Mouse (Mus musculus): ENCODE data around the gene Shld2. TPM values are rescaled to one million over a fixed set of nuclear protein-coding genes. Genes with fewer than 3 reads are reported as not detected.
"Not testable (repeated sequence)": the region's sequence is repeated elsewhere in the genome, so short reads cannot be mapped to it uniquely, and the experiment has no call there.

Gene Shld2
- polyA plus RNA-seq, 1 experiment from 2014 or later: 11.0 TPM

- Histone ChIP-seq H3K9ac (no peak overlapping the region), H3K4me2 (no peak overlapping the region), H3K4me1 (peaks cover 27% of the 10 kb centered on the region), H3K27ac (no peak overlapping the region), H3K4me3 (replicated peaks) (no peak overlapping the region), H3K36me3 (peaks cover 39% of the 10 kb centered on the region), H3K9me3 (replicated peaks) (no peaks in the 10 kb centered on the region), H3K27me3 (no peaks in the 10 kb centered on the region)
- no peak for ATAC-seq (replicated peaks; ENCODE audit: low FRiP score)
- 80% methylated on average over 2 of the region's 2 CpGs for WGBS
Measured at GRCm38 (mm10) chr14:34316346-34316745, 6.1 kb upstream of the Shld2 start.

GRCm38 (mm10) chr14:34314796-34315195 lies 4.5 kb upstream of the Shld2 start:
- 68% methylated on average over 3 of the region's 3 CpGs for WGBS

DNA sequence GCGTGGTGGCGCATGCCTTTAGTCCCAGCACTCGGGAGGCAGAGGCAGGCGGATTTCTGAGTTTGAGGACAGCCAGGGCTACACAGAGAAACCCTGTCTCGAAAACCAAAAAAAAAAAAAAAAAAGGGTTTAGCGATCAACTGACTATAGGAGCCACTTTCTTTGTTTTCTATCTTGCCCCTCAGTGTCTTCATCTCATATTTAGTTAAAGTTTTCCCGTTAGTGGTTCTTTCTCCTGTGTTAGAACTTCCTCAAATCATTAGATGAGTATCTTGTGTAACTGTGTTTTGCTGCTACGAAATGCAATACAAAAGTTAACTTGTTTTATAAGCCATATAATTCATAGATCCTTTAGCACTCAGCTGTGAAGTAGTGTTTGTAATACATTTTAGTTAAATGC lies 4.1 kb upstream of the Shld2 start:
- not testable (repeated sequence) for H3K27me3 ChIP-seq; H3K4me3 ChIP-seq (replicated peaks); H3K9ac ChIP-seq; H3K9me3 ChIP-seq (replicated peaks); H3K27ac ChIP-seq; ATAC-seq (replicated peaks; ENCODE audit: low FRiP score)
- H3K4me1 ChIP-seq: peaks cover 33% of the 10 kb centered on the region
- WGBS: 88% methylated on average over 8 of the region's 8 CpGs
- H3K36me3 ChIP-seq: peaks cover 22% of the 10 kb centered on the region
- H3K4me2 ChIP-seq: 0 out of 2 replicates have a peak overlapping the region, but pooled peaks have one; percentile 73

More at GRCm38 (mm10) chr14:34314796-34315195, 4.5 kb upstream of the Shld2 start:
- H3K9me3 ChIP-seq (replicated peaks): no peaks in the 10 kb centered on the region
- H3K4me2 ChIP-seq: 0 out of 2 replicates have a peak overlapping the region, but pooled peaks have one; percentile 73
- H3K9ac ChIP-seq: no peak overlapping the region
- no peaks in the 10 kb centered on the region for H3K27me3 ChIP-seq
- no peak for ATAC-seq (replicated peaks; ENCODE audit: low FRiP score)
- H3K4me1 ChIP-seq: peaks cover 29% of the 10 kb centered on the region
- H3K36me3 ChIP-seq: peaks cover 26% of the 10 kb centered on the region
- no peak overlapping the region; the same call in 1 of the 2 replicates for H3K27ac ChIP-seq
- H3K4me3 ChIP-seq (replicated peaks): no peak overlapping the region

- WGBS: 80% methylated on average over 3 of the region's 3 CpGs
- H3K9me3 ChIP-seq (replicated peaks): no peaks in the 10 kb centered on the region
- H3K36me3 ChIP-seq: peaks cover 20% of the 10 kb centered on the region
- no peak for ATAC-seq (replicated peaks; ENCODE audit: low FRiP score)
- no peak overlapping the region for H3K27ac ChIP-seq
- H3K4me2 ChIP-seq: peak overlapping the region; percentile 73; the same call in 1 of the 2 replicates
- H3K4me3 ChIP-seq (replicated peaks): 0 out of 2 replicates have a peak overlapping the region, but pooled peaks have one; percentile 95
- H3K9ac ChIP-seq: no peak overlapping the region
- peaks cover 35% of the 10 kb centered on the region for H3K4me1 ChIP-seq
- no peaks in the 10 kb centered on the region for H3K27me3 ChIP-seq
Measured at GRCm38 (mm10) chr14:34313612-34314011, 3.3 kb upstream of the Shld2 start.

DNA sequence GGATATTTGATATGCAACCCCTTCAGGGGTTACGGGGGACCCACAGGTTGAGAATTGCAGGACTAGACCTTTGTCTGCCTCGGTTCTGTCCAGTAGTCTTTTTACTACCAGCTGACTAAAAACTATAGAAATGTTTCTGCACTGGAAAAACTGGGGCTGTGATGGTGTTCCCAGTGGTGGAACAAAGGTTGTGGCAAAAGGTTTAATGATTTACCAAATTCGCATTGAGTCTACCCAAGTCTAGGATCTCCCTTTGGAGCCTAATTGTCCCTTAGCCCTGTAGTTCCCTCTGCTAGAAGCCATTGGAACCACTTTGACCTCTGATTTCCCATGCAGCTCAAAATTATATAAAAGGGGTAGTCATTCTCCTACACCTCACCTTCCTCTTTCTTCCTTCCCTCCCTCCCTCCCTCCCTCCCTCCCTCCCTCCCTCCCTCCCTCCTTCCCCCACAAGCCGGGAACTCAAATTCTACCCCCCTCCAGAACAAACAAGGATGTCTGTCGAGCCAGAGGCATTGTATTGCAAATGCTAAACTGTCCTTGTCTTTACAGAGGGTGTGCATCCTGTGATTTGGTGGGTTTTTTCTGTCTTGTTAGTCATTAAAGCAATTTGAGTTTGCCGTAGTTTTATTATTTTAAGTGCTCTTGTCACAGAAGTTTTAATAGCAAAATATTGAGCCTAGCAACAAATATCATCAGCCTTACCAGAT lies 2.2 kb upstream of the Shld2 start:
- Histone ChIP-seq H3K4me1 (peaks cover 35% of the 10 kb centered on the region), H3K9ac (peak overlapping the region; percentile 94), H3K9me3 (replicated peaks) (no peaks in the 10 kb centered on the region), H3K27ac (peak overlapping the region; percentile 98), H3K36me3 (peaks cover 13% of the 10 kb centered on the region), H3K4me2 (peak overlapping the region; percentile 73), H3K4me3 (replicated peaks) (peak overlapping the region; percentile 95), H3K27me3 (no peaks in the 10 kb centered on the region)
- ATAC-seq (replicated peaks; ENCODE audit: low FRiP score): no peak
- WGBS: 13% methylated on average over 5 of the region's 6 CpGs

- no peak for ATAC-seq (replicated peaks; ENCODE audit: low FRiP score)
- Histone ChIP-seq H3K4me2 (peak overlapping the region; percentile 73), H3K27ac (peak overlapping the region; percentile 98)
Measured at GRCm38 (mm10) chr14:34311691-34312090, 1.4 kb upstream of the Shld2 start.

GRCm38 (mm10) chr14:34311021-34311631 lies 833 bp upstream of the Shld2 start:
- no peaks in the 10 kb centered on the region for H3K27me3 ChIP-seq
- no peaks in the 10 kb centered on the region for H3K36me3 ChIP-seq
- peak overlapping the region; percentile 94 for H3K9ac ChIP-seq
- under 1% methylated on average over 47 of the region's 47 CpGs for WGBS
- H3K4me3 ChIP-seq (replicated peaks): peak overlapping the region; percentile 95
- peak; percentile 38 for ATAC-seq (replicated peaks; ENCODE audit: low FRiP score)
- H3K9me3 ChIP-seq (replicated peaks): no peaks in the 10 kb centered on the region
- peaks cover 35% of the 10 kb centered on the region for H3K4me1 ChIP-seq
- peak overlapping the region; percentile 98 for H3K27ac ChIP-seq
- peak overlapping the region; percentile 73 for H3K4me2 ChIP-seq

More at GRCm38 (mm10) chr14:34311691-34312090, 1.4 kb upstream of the Shld2 start:
- Histone ChIP-seq H3K27me3 (no peaks in the 10 kb centered on the region), H3K4me3 (replicated peaks) (peak overlapping the region; percentile 95), H3K9ac (peak overlapping the region; percentile 94), H3K36me3 (peaks cover 5% of the 10 kb centered on the region; the same call in 1 of the 2 replicates), H3K4me1 (peaks cover 35% of the 10 kb centered on the region), H3K9me3 (replicated peaks) (no peaks in the 10 kb centered on the region)
- WGBS: 4% methylated on average over 4 of the region's 4 CpGs

GRCm38 (mm10) chr14:34309907-34310233 lies 423 bp downstream of the Shld2 start:
- peak overlapping the region; percentile 98 for H3K27ac ChIP-seq
- H3K4me2 ChIP-seq: peak overlapping the region; percentile 73
- no peaks in the 10 kb centered on the region for H3K36me3 ChIP-seq
- H3K4me1 ChIP-seq: peaks cover 31% of the 10 kb centered on the region
- no peaks in the 10 kb centered on the region for H3K9me3 ChIP-seq (replicated peaks)
- ATAC-seq (replicated peaks; ENCODE audit: low FRiP score): no peak
- H3K4me3 ChIP-seq (replicated peaks): peak overlapping the region; percentile 95
- WGBS: 8% methylated on average over 5 of the region's 5 CpGs
- H3K9ac ChIP-seq: peak overlapping the region; percentile 71
- H3K27me3 ChIP-seq: no peaks in the 10 kb centered on the region

DNA sequence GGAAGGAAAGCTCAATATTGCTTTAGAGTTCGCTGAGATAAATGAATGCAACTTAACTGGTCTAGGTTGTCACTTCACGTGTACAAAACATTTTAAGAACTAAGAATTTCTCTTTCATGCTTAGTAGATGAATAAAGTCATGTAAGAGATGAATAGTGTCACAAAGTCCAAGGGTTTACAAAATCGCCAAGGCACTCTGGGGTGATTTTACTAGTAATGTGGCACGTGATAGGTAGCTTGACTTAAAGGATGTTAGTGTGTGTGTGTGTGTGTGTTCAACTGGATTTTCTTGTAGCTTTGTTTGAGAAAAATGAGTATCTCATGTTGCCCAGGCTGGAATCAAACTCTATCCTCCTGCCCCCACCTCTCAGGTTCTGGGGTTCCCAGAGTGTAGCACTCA lies 1.0 kb downstream of the Shld2 start:
- ATAC-seq (replicated peaks; ENCODE audit: low FRiP score): no peak
- H3K36me3 ChIP-seq: no peaks in the 10 kb centered on the region
- H3K27me3 ChIP-seq: no peaks in the 10 kb centered on the region
- peak overlapping the region; percentile 95; the same call in 1 of the 2 replicates for H3K4me3 ChIP-seq (replicated peaks)
- H3K9me3 ChIP-seq (replicated peaks): no peaks in the 10 kb centered on the region
- peaks cover 27% of the 10 kb centered on the region for H3K4me1 ChIP-seq
- H3K4me2 ChIP-seq: peak overlapping the region; percentile 73
- WGBS: 90% methylated on average over 4 of the region's 4 CpGs
- peak overlapping the region; percentile 98; the same call in 1 of the 2 replicates for H3K27ac ChIP-seq
- H3K9ac ChIP-seq: 0 out of 2 replicates have a peak overlapping the region, but pooled peaks have one; percentile 71

GRCm38 (mm10) chr14:34303265-34303680 lies 7.0 kb downstream of the Shld2 start:
- H3K9me3 ChIP-seq (replicated peaks): no peaks in the 10 kb centered on the region
- H3K4me3 ChIP-seq (replicated peaks): no peak overlapping the region
- ATAC-seq (replicated peaks; ENCODE audit: low FRiP score): 0 out of 2 replicates have a peak, but pooled peaks have one; percentile 18
- no peak overlapping the region for H3K4me2 ChIP-seq
- WGBS: 21% methylated on average over 5 of the region's 5 CpGs
- H3K9ac ChIP-seq: no peak overlapping the region
- peak overlapping the region; percentile 49 for H3K27ac ChIP-seq
- H3K36me3 ChIP-seq: no peaks in the 10 kb centered on the region
- peaks cover 25% of the 10 kb centered on the region for H3K4me1 ChIP-seq
- no peaks in the 10 kb centered on the region for H3K27me3 ChIP-seq

DNA sequence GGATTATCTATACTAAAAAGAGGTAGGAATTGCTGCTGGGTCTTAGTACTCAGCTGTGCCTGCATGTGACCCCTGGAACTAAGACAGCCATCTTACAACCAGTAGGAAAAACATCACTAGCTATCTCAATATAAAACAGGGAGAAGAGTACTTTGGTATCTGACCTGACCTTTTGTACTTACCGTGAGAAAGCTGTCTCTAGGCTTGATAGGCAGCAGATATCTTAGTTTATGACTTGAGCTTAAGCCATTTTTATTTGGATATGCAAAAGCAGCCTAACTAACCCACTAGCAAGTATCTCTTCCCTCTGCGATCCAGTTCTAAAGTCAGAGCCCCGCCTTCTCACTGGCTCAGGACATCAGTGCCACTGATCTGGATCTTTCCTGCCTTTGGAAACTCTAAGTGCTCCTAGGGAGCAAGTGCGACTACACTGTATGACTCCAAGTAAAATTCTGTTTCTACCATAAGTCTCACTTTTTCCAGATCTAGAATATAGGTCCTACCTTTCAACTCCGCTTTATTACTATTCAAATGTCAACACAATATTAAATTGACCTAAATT lies 7.5 kb downstream of the Shld2 start:
- H3K9ac ChIP-seq: no peak overlapping the region
- no peaks in the 10 kb centered on the region for H3K9me3 ChIP-seq (replicated peaks)
- H3K27me3 ChIP-seq: no peaks in the 10 kb centered on the region
- H3K4me1 ChIP-seq: peaks cover 27% of the 10 kb centered on the region
- H3K36me3 ChIP-seq: no peaks in the 10 kb centered on the region
- H3K4me2 ChIP-seq: no peak overlapping the region
- 64% methylated on average over 5 of the region's 5 CpGs for WGBS
- no peak overlapping the region for H3K4me3 ChIP-seq (replicated peaks)
- ATAC-seq (replicated peaks; ENCODE audit: low FRiP score): no peak
- peak overlapping the region; percentile 41; the same call in 1 of the 2 replicates for H3K27ac ChIP-seq

Data from kidney, embryonic 15.5 days (tissue).